Mouse (Mus musculus) kidney, postnatal 0 days (tissue): ENCODE measurements at regions not wholly inside any gene's neighbourhood (a gene's known extent, or its start where the extent isn't known, plus 50 kb on each side); places are given as distances from the start of the nearest gene placed in this dataset.

Experiments used
- ATAC-seq: fragments of 200-750 bp; cut with Nextera tagmentation; replicated peaks from 2 replicates; pipeline ENCODE4 v1.8.0; 2017; ENCODE audit warnings: low read depth, moderate number of reproducible peaks, moderate TSS enrichment, moderate library complexity; ENCODE audit not compliant: low FRiP score
- DNase-seq: peaks from one replicate; pipeline ENCODE4 v3.0.0-alpha.2; 2016; ENCODE audit warnings: low spot score
- H3K27ac ChIP-seq: fragments of 300-500 bp; sonication (generic); 2 replicates; pipeline ENCODE4 v1.5.1; 2014; ENCODE audit warnings: mild to moderate bottlenecking
- H3K27me3 ChIP-seq: fragments of 300-500 bp; sonication (generic); 2 replicates; pipeline ENCODE4 v1.6.1; 2014; ENCODE audit warnings: low read length, mixed read lengths; ENCODE audit not compliant: insufficient read depth
- H3K36me3 ChIP-seq: fragments of 300-500 bp; sonication (generic); 2 replicates; pipeline ENCODE4 v1.6.1; 2014; ENCODE audit warnings: low read length, mixed read lengths; ENCODE audit not compliant: insufficient read depth
- H3K4me1 ChIP-seq: fragments of 300-500 bp; sonication (generic); replicated peaks from 2 replicates; pipeline ENCODE4 v1.6.1; 2014; ENCODE audit warnings: antibody characterized with exemption, low read length, mixed read lengths; ENCODE audit not compliant: insufficient read depth
- H3K4me2 ChIP-seq: fragments of 300-500 bp; sonication (generic); 2 replicates; pipeline ENCODE4 v1.6.1; 2014; ENCODE audit warnings: mild to moderate bottlenecking, low read length, moderate library complexity, mixed read lengths
- H3K4me3 ChIP-seq: fragments of 300-500 bp; sonication (generic); replicated peaks from 2 replicates; pipeline ENCODE4 v1.5.1; 2014; ENCODE audit warnings: low read depth, low read length
- H3K9ac ChIP-seq: fragments of 300-500 bp; sonication (generic); 2 replicates; pipeline ENCODE4 v1.6.1; 2014; ENCODE audit warnings: low read depth, low read length
- H3K9me3 ChIP-seq: fragments of 300-500 bp; sonication (generic); replicated peaks from 2 replicates; pipeline ENCODE4 v1.6.1; 2016; ENCODE audit warnings: low read length, inconsistent platforms, mixed read lengths
- CTCF ChIP-seq: IDR thresholded peaks from 2 replicates; pipeline ENCODE4 v1.5.1; 2016; ENCODE audit warnings: antibody characterized with exemption, low read depth, mild to moderate bottlenecking, moderate library complexity
- WGBS: fragments of 180-500 bp; shearing (Covaris S2); extraction: QIAGEN DNeasy Blood & Tissue Kit; methylation state at CpG from one replicate; pipeline ENCODE4 v1.1.7; 2014; 5-methylcytosine and 5-hydroxymethylcytosine counted together

- no peaks in the 10 kb centered on the region for H3K9me3 ChIP-seq
- ATAC-seq = no peak
- H3K4me1 ChIP-seq = no peaks in the 10 kb centered on the region
- no peak overlapping the region for H3K4me3 ChIP-seq
- no peaks in the 10 kb centered on the region for H3K27me3 ChIP-seq
- no peak overlapping the region for H3K27ac ChIP-seq
- H3K9ac ChIP-seq = no peak overlapping the region
- no peaks in the 10 kb centered on the region for H3K36me3 ChIP-seq
- no peak for DNase-seq
- WGBS = 72% methylated on average over 2 of the region's 2 CpGs
- H3K4me2 ChIP-seq = no peak overlapping the region
- no peak for TF ChIP-seq CTCF
Observed at GRCm38 (mm10) chr16:86115587-86116376, 214.2 kb upstream of the Adamts5 start.

- no peak overlapping the region for H3K4me2 ChIP-seq
- H3K27me3 ChIP-seq = no peaks in the 10 kb centered on the region
- H3K9me3 ChIP-seq = no peaks in the 10 kb centered on the region
- WGBS = 74% methylated on average over 2 of the region's 2 CpGs
- DNase-seq = peak; percentile 5
- H3K4me1 ChIP-seq = no peaks in the 10 kb centered on the region
- ATAC-seq = no peak
- no peak overlapping the region for H3K9ac ChIP-seq
- TF ChIP-seq CTCF = no peak
- no peak overlapping the region for H3K4me3 ChIP-seq
- no peak overlapping the region for H3K27ac ChIP-seq
- no peaks in the 10 kb centered on the region for H3K36me3 ChIP-seq
Observed at GRCm38 (mm10) chr16:86094461-86094860, 192.8 kb upstream of the Adamts5 start.

GRCm38 (mm10) chr16:86090175-86090574 lies 188.5 kb upstream of the Adamts5 start:
- Histone ChIP-seq H3K4me2 (no peak overlapping the region), H3K4me1 (no peaks in the 10 kb centered on the region), H3K36me3 (no peaks in the 10 kb centered on the region), H3K9ac (no peak overlapping the region), H3K27me3 (no peaks in the 10 kb centered on the region), H3K9me3 (no peaks in the 10 kb centered on the region), H3K27ac (no peak overlapping the region), H3K4me3 (no peak overlapping the region)
- ATAC-seq (no peak), DNase-seq (no peak)
- 86% methylated on average over 6 of the region's 6 CpGs for WGBS
- TF ChIP-seq CTCF = no peak

GRCm38 (mm10) chr16:86087421-86087820 lies 185.8 kb upstream of the Adamts5 start:
- H3K9me3 ChIP-seq = no peaks in the 10 kb centered on the region
- TF ChIP-seq CTCF = no peak
- H3K36me3 ChIP-seq = no peaks in the 10 kb centered on the region
- H3K4me2 ChIP-seq = no peak overlapping the region
- ATAC-seq (no peak), DNase-seq (no peak)
- no peak overlapping the region for H3K9ac ChIP-seq
- no peaks in the 10 kb centered on the region for H3K4me1 ChIP-seq
- no peak overlapping the region for H3K27ac ChIP-seq
- H3K27me3 ChIP-seq = no peaks in the 10 kb centered on the region
- 63% methylated on average over 3 of the region's 3 CpGs for WGBS
- no peak overlapping the region for H3K4me3 ChIP-seq

- DNase-seq = no peak
- Histone ChIP-seq H3K4me1 (no peaks in the 10 kb centered on the region), H3K4me3 (no peak overlapping the region), H3K27me3 (no peaks in the 10 kb centered on the region), H3K9me3 (no peaks in the 10 kb centered on the region), H3K4me2 (no peak overlapping the region), H3K27ac (no peak overlapping the region), H3K9ac (no peak overlapping the region), H3K36me3 (no peaks in the 10 kb centered on the region)
- TF ChIP-seq CTCF = no peak
- no peak for ATAC-seq
- 35% methylated on average over 3 of the region's 3 CpGs for WGBS
Observed at GRCm38 (mm10) chr16:86067628-86068364, 166.2 kb upstream of the Adamts5 start.

- DNase-seq = no peak
- Histone ChIP-seq H3K4me2 (no peak overlapping the region), H3K4me3 (no peak overlapping the region), H3K9ac (no peak overlapping the region), H3K27me3 (no peaks in the 10 kb centered on the region), H3K4me1 (no peaks in the 10 kb centered on the region), H3K9me3 (no peaks in the 10 kb centered on the region), H3K36me3 (no peaks in the 10 kb centered on the region), H3K27ac (no peak overlapping the region)
- ATAC-seq = no peak
- 63% methylated on average over 5 of the region's 5 CpGs for WGBS
- no peak for TF ChIP-seq CTCF
Observed at GRCm38 (mm10) chr16:86060087-86060486, 158.5 kb upstream of the Adamts5 start.
